Mouse (Mus musculus) liver, embryonic 12.5 days (tissue): ENCODE data around the gene Snd1. TPM values are rescaled to one million over a fixed set of nuclear protein-coding genes. Genes with fewer than 3 reads are reported as not detected.

Experiments used
- ATAC-seq: fragments of 200-750 bp; cut with Nextera tagmentation; 2 replicates; pipeline ENCODE4 v1.8.0; 2017; ENCODE audit warnings: moderate number of reproducible peaks, mild to moderate bottlenecking, moderate library complexity
- H3K27ac ChIP-seq: fragments of 300-500 bp; sonication (generic); 2 replicates; pipeline ENCODE4 v1.5.1; 2016; ENCODE audit warnings: mild to moderate bottlenecking
- H3K27me3 ChIP-seq: fragments of 300-500 bp; sonication (generic); replicated peaks from 2 replicates; pipeline ENCODE4 v1.6.1; 2016; ENCODE audit warnings: mild to moderate bottlenecking, moderate library complexity
- H3K36me3 ChIP-seq: fragments of 300-500 bp; sonication (generic); 2 replicates; pipeline ENCODE4 v1.6.1; 2016; ENCODE audit warnings: mild to moderate bottlenecking, moderate library complexity
- H3K4me1 ChIP-seq: fragments of 300-500 bp; sonication (generic); 2 replicates; pipeline ENCODE4 v1.6.1; 2016
- H3K4me2 ChIP-seq: fragments of 300-500 bp; sonication (generic); 2 replicates; pipeline ENCODE4 v1.6.1; 2016; ENCODE audit warnings: mild to moderate bottlenecking, moderate library complexity
- H3K4me3 ChIP-seq: fragments of 300-500 bp; sonication (generic); 2 replicates; pipeline ENCODE4 v1.5.1; 2016; ENCODE audit warnings: mild to moderate bottlenecking, moderate library complexity
- H3K9ac ChIP-seq: fragments of 300-500 bp; sonication (generic); 2 replicates; pipeline ENCODE4 v1.6.1; 2016; ENCODE audit warnings: mild to moderate bottlenecking, moderate library complexity
- H3K9me3 ChIP-seq: fragments of 300-500 bp; sonication (generic); replicated peaks from 2 replicates; pipeline ENCODE4 v1.6.1; 2016; ENCODE audit warnings: mild to moderate bottlenecking, moderate library complexity
- WGBS: fragments of 180-500 bp; shearing (Covaris S2); methylation state at CpG from one replicate; pipeline ENCODE4 v1.1.7; 2016; ENCODE audit not compliant: insufficient replicate concordance; 5-methylcytosine and 5-hydroxymethylcytosine counted together
- polyA plus RNA-seq: library from polyadenylated mRNA; unstranded; fragments of >200 nt; fragmentation: Nextera tagmentation; extraction: Ambion mirVana; gene quantifications from 2 replicates; pipeline ENCODE4 v1.2.1, GENCODE M21; 2016

Gene Snd1
- polyA plus RNA-seq, 1 experiment from 2014 or later: 82.0 TPM

GRCm38 (mm10) chr6:28751186-28751585, 276.2 kb downstream of the Snd1 start:
- Histone ChIP-seq H3K9ac (no peak overlapping the region), H3K9me3 (no peaks in the 10 kb centered on the region), H3K4me1 (peaks cover 19% of the 10 kb centered on the region), H3K4me3 (no peak overlapping the region), H3K36me3 (peaks cover 25% of the 10 kb centered on the region), H3K4me2 (no peak overlapping the region), H3K27ac (0 out of 2 replicates have a peak overlapping the region, but pooled peaks have one; percentile 21), H3K27me3 (no peaks in the 10 kb centered on the region)
- 96% methylated on average over 3 of the region's 3 CpGs for WGBS
- no peak for ATAC-seq

- Histone ChIP-seq H3K4me2 (no peak overlapping the region), H3K27ac (no peak overlapping the region), H3K36me3 (peaks cover 14% of the 10 kb centered on the region; the same call in 1 of the 2 replicates), H3K4me1 (peaks cover 18% of the 10 kb centered on the region), H3K9ac (no peak overlapping the region), H3K4me3 (no peak overlapping the region), H3K9me3 (no peaks in the 10 kb centered on the region), H3K27me3 (no peaks in the 10 kb centered on the region)
- no peak for ATAC-seq
- 90% methylated on average over 5 of the region's 5 CpGs for WGBS
These were observed 278.3 kb downstream of the Snd1 start for GRCm38 (mm10) chr6:28753217-28753616.

GRCm38 (mm10) chr6:28753681-28754080, 278.7 kb downstream of the Snd1 start:
- no peak for ATAC-seq
- Histone ChIP-seq H3K4me2 (no peak overlapping the region), H3K4me3 (no peak overlapping the region), H3K27ac (no peak overlapping the region), H3K9me3 (no peaks in the 10 kb centered on the region), H3K36me3 (peaks cover 14% of the 10 kb centered on the region; the same call in 1 of the 2 replicates), H3K9ac (no peak overlapping the region), H3K4me1 (peaks cover 18% of the 10 kb centered on the region), H3K27me3 (no peaks in the 10 kb centered on the region)
- 86% methylated on average over 5 of the region's 5 CpGs for WGBS

GRCm38 (mm10) chr6:28754127-28754898, 279.4 kb downstream of the Snd1 start:
- Histone ChIP-seq H3K9me3 (no peaks in the 10 kb centered on the region), H3K4me1 (peaks cover 18% of the 10 kb centered on the region), H3K4me3 (no peak overlapping the region), H3K27ac (peak overlapping the region; percentile 33; the same call in 1 of the 2 replicates), H3K9ac (no peak overlapping the region), H3K27me3 (no peaks in the 10 kb centered on the region), H3K4me2 (peak overlapping the region; percentile 19; the same call in 1 of the 2 replicates), H3K36me3 (peaks cover 14% of the 10 kb centered on the region; the same call in 1 of the 2 replicates)
- peak; percentile 87 for ATAC-seq
- WGBS: 68% methylated on average over 6 of the region's 6 CpGs

GRCm38 (mm10) chr6:28756306-28757018, 281.5 kb downstream of the Snd1 start:
- H3K36me3 ChIP-seq: peaks cover 10% of the 10 kb centered on the region; the same call in 1 of the 2 replicates
- no peaks in the 10 kb centered on the region for H3K27me3 ChIP-seq
- peaks cover 18% of the 10 kb centered on the region for H3K4me1 ChIP-seq
- ATAC-seq: no peak
- H3K4me3 ChIP-seq: no peak overlapping the region
- H3K9ac ChIP-seq: no peak overlapping the region
- 84% methylated on average over 10 of the region's 10 CpGs for WGBS
- no peaks in the 10 kb centered on the region for H3K9me3 ChIP-seq
- no peak overlapping the region for H3K27ac ChIP-seq
- no peak overlapping the region for H3K4me2 ChIP-seq

GRCm38 (mm10) chr6:28758293-28758692, 283.4 kb downstream of the Snd1 start:
- H3K27me3 ChIP-seq: no peaks in the 10 kb centered on the region
- H3K9me3 ChIP-seq: no peaks in the 10 kb centered on the region
- 74% methylated on average over 4 of the region's 4 CpGs for WGBS
- no peak overlapping the region for H3K4me2 ChIP-seq
- H3K9ac ChIP-seq: no peak overlapping the region
- ATAC-seq: no peak
- H3K4me1 ChIP-seq: peaks cover 15% of the 10 kb centered on the region
- H3K36me3 ChIP-seq: peaks cover 6% of the 10 kb centered on the region; the same call in 1 of the 2 replicates
- no peak overlapping the region for H3K27ac ChIP-seq
- no peak overlapping the region for H3K4me3 ChIP-seq

GRCm38 (mm10) chr6:28761728-28762127, 286.8 kb downstream of the Snd1 start:
- H3K4me3 ChIP-seq: no peak overlapping the region
- H3K4me2 ChIP-seq: no peak overlapping the region
- no peak overlapping the region for H3K27ac ChIP-seq
- ATAC-seq: no peak
- H3K4me1 ChIP-seq: peaks cover 4% of the 10 kb centered on the region; the same call in 1 of the 2 replicates
- no peak overlapping the region for H3K9ac ChIP-seq
- WGBS: 70% methylated on average over 3 of the region's 3 CpGs
- no peaks in the 10 kb centered on the region for H3K36me3 ChIP-seq
- H3K9me3 ChIP-seq: no peaks in the 10 kb centered on the region
- H3K27me3 ChIP-seq: no peaks in the 10 kb centered on the region

GRCm38 (mm10) chr6:28762132-28762775, 287.3 kb downstream of the Snd1 start:
- Histone ChIP-seq H3K4me1 (peaks cover 4% of the 10 kb centered on the region; the same call in 1 of the 2 replicates), H3K9me3 (no peaks in the 10 kb centered on the region), H3K9ac (no peak overlapping the region), H3K4me3 (no peak overlapping the region), H3K27me3 (no peaks in the 10 kb centered on the region), H3K36me3 (peaks cover 3% of the 10 kb centered on the region; the same call in 1 of the 2 replicates), H3K4me2 (no peak overlapping the region), H3K27ac (no peak overlapping the region)
- 72% methylated on average over 5 of the region's 5 CpGs for WGBS
- no peak for ATAC-seq

- peaks cover 28% of the 10 kb centered on the region for H3K36me3 ChIP-seq
- H3K9me3 ChIP-seq: no peaks in the 10 kb centered on the region
- H3K27ac ChIP-seq: no peak overlapping the region
- H3K27me3 ChIP-seq: no peaks in the 10 kb centered on the region
- no peak overlapping the region for H3K4me2 ChIP-seq
- 52% methylated on average over 3 of the region's 3 CpGs for WGBS
- H3K4me1 ChIP-seq: peaks cover 4% of the 10 kb centered on the region; the same call in 1 of the 2 replicates
- H3K9ac ChIP-seq: no peak overlapping the region
- no peak for ATAC-seq
- no peak overlapping the region for H3K4me3 ChIP-seq
These were observed 291.7 kb downstream of the Snd1 start for GRCm38 (mm10) chr6:28766622-28767021.

GRCm38 (mm10) chr6:28767891-28768481, 293.0 kb downstream of the Snd1 start:
- 84% methylated on average over 6 of the region's 6 CpGs for WGBS
- H3K4me1 ChIP-seq: peaks cover 4% of the 10 kb centered on the region; the same call in 1 of the 2 replicates
- H3K9ac ChIP-seq: no peak overlapping the region
- no peak overlapping the region for H3K27ac ChIP-seq
- no peak overlapping the region for H3K4me3 ChIP-seq
- ATAC-seq: no peak
- no peaks in the 10 kb centered on the region for H3K9me3 ChIP-seq
- no peaks in the 10 kb centered on the region for H3K27me3 ChIP-seq
- H3K4me2 ChIP-seq: no peak overlapping the region
- peaks cover 28% of the 10 kb centered on the region for H3K36me3 ChIP-seq

GRCm38 (mm10) chr6:28771331-28771730, 296.4 kb downstream of the Snd1 start:
- Histone ChIP-seq H3K4me2 (no peak overlapping the region), H3K9me3 (no peaks in the 10 kb centered on the region), H3K9ac (no peak overlapping the region), H3K27ac (no peak overlapping the region), H3K36me3 (peaks cover 35% of the 10 kb centered on the region), H3K4me1 (peaks cover 4% of the 10 kb centered on the region; the same call in 1 of the 2 replicates), H3K4me3 (no peak overlapping the region), H3K27me3 (no peaks in the 10 kb centered on the region)
- ATAC-seq: no peak
- 55% methylated on average over 2 of the region's 2 CpGs for WGBS
